Mouse (Mus musculus): Measurements from ENCODE around the gene Trpv6. TPM values are rescaled to one million over a fixed set of nuclear protein-coding genes. Genes with fewer than 3 reads are reported as not detected.

Trpv6 gene
- 0.26 and 0.27 TPM in 2 replicates for polyA plus RNA-seq (2012; rRNA removed)

DNA sequence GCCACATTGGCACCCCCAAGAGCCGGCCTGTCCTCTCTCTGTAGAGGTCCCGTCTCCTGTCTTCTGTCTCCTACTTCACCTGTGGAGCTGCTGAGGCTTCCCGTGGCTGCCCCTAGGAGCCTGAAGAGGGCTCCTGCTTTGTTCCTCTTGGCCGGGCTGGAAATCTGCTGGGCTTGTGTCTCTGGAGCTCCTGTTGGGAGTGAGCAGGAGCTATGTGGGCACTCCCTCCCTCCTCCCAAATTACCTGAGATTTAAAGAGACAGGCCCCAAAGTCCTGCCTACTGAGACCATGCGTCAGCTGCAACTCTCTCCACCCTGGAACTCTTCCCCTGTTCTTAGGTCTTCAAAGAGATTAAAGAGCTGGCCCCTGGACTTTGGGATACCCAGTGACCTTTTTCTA is at the start of gene Trpv6:
Gene Trpv6 (minus strand): TSS at position 228 of the 400 bp plus-strand sequence.
- Histone ChIP-seq H3K4me1 (ENCODE audit: control insufficient read depth, insufficient read depth, low read length) (no peaks in the 10 kb centered on the region), H3K27ac (ENCODE audit: insufficient read depth, low read length) (no peak within 1 kb of the TSS), H3K27me3 (ENCODE audit: control insufficient read depth, insufficient read depth, low read length) (no peaks in the 10 kb centered on the region), H3K4me3 (replicated peaks; ENCODE audit: insufficient read depth, low read depth, low read length) (no peak within 1 kb of the TSS)
- WGBS = 22% methylated on average over 5 of the region's 5 CpGs
- DNase-seq = no peak
- TF ChIP-seq CTCF (IDR thresholded peaks at IDR 0.05; ENCODE audit: borderline replicate concordance, insufficient read depth, low read depth, low read length) (no peak), POLR2A (IDR thresholded peaks at IDR 0.05; ENCODE audit: borderline replicate concordance, insufficient read depth, low read length) (no peak)

- no peak for DNase-seq
- no peak for TF ChIP-seq CTCF (IDR thresholded peaks at IDR 0.05; ENCODE audit: borderline replicate concordance, insufficient read depth, low read depth, low read length)
- TF ChIP-seq POLR2A (IDR thresholded peaks at IDR 0.05; ENCODE audit: borderline replicate concordance, insufficient read depth, low read length) = no peak
- H3K4me1 ChIP-seq (ENCODE audit: control insufficient read depth, insufficient read depth, low read length) = no peaks in the 10 kb centered on the region
- no peak overlapping the region for H3K4me3 ChIP-seq (replicated peaks; ENCODE audit: insufficient read depth, low read depth, low read length)
- H3K27ac ChIP-seq (ENCODE audit: insufficient read depth, low read length) = no peak overlapping the region
- H3K27me3 ChIP-seq (ENCODE audit: control insufficient read depth, insufficient read depth, low read length) = no peaks in the 10 kb centered on the region
- WGBS = 84% methylated on average over 3 of the region's 3 CpGs
Observed at GRCm38 (mm10) chr6:41685596-41685995, 49.4 kb upstream of the Trpv6 start.

- Histone ChIP-seq H3K4me1 (ENCODE audit: control insufficient read depth, insufficient read depth, low read length) (no peaks in the 10 kb centered on the region), H3K27me3 (ENCODE audit: control insufficient read depth, insufficient read depth, low read length) (no peaks in the 10 kb centered on the region), H3K27ac (ENCODE audit: insufficient read depth, low read length) (no peak overlapping the region), H3K4me3 (replicated peaks; ENCODE audit: insufficient read depth, low read depth, low read length) (no peak overlapping the region)
- 87% methylated on average over 5 of the region's 5 CpGs for WGBS
- TF ChIP-seq POLR2A (IDR thresholded peaks at IDR 0.05; ENCODE audit: borderline replicate concordance, insufficient read depth, low read length) (no peak), CTCF (IDR thresholded peaks at IDR 0.05; ENCODE audit: borderline replicate concordance, insufficient read depth, low read depth, low read length) (no peak)
- DNase-seq = no peak
Observed at GRCm38 (mm10) chr6:41684911-41685310, 48.7 kb upstream of the Trpv6 start.

- 85% methylated on average over 2 of the region's 2 CpGs for WGBS
- TF ChIP-seq POLR2A (IDR thresholded peaks at IDR 0.05; ENCODE audit: borderline replicate concordance, insufficient read depth, low read length) (no peak), CTCF (IDR thresholded peaks at IDR 0.05; ENCODE audit: borderline replicate concordance, insufficient read depth, low read depth, low read length) (no peak)
- H3K27me3 ChIP-seq (ENCODE audit: control insufficient read depth, insufficient read depth, low read length) = no peaks in the 10 kb centered on the region
- no peak within 1 kb of the TSS for H3K27ac ChIP-seq (ENCODE audit: insufficient read depth, low read length)
- DNase-seq = no peak
- H3K4me3 ChIP-seq (replicated peaks; ENCODE audit: insufficient read depth, low read depth, low read length) = no peak within 1 kb of the TSS
- no peaks in the 10 kb centered on the region for H3K4me1 ChIP-seq (ENCODE audit: control insufficient read depth, insufficient read depth, low read length)
Observed at GRCm38 (mm10) chr6:41684131-41684530, 47.9 kb upstream of the Trpv6 start, which contains the start of gene Llcfc1. TSS of gene Llcfc1 (plus strand) at chr6:41684431.

GRCm38 (mm10) chr6:41681656-41682055 is 45.5 kb upstream of the Trpv6 start:
- Histone ChIP-seq H3K27me3 (ENCODE audit: control insufficient read depth, insufficient read depth, low read length) (no peaks in the 10 kb centered on the region), H3K4me1 (ENCODE audit: control insufficient read depth, insufficient read depth, low read length) (no peaks in the 10 kb centered on the region), H3K27ac (ENCODE audit: insufficient read depth, low read length) (no peak overlapping the region), H3K4me3 (replicated peaks; ENCODE audit: insufficient read depth, low read depth, low read length) (no peak overlapping the region)
- TF ChIP-seq POLR2A (IDR thresholded peaks at IDR 0.05; ENCODE audit: borderline replicate concordance, insufficient read depth, low read length) (no peak), CTCF (IDR thresholded peaks at IDR 0.05; ENCODE audit: borderline replicate concordance, insufficient read depth, low read depth, low read length) (no peak)
- 90% methylated on average over 5 of the region's 5 CpGs for WGBS
- no peak for DNase-seq

GRCm38 (mm10) chr6:41680669-41681068 is 44.5 kb upstream of the Trpv6 start, which contains the start of gene Trpv5:
TSS of gene Trpv5 (minus strand) at chr6:41680769.
- WGBS = 79% methylated on average over 1 of the region's 1 CpGs
- no peak within 1 kb of the TSS for H3K4me3 ChIP-seq (replicated peaks; ENCODE audit: insufficient read depth, low read depth, low read length)
- no peaks in the 10 kb centered on the region for H3K27me3 ChIP-seq (ENCODE audit: control insufficient read depth, insufficient read depth, low read length)
- no peak for TF ChIP-seq CTCF (IDR thresholded peaks at IDR 0.05; ENCODE audit: borderline replicate concordance, insufficient read depth, low read depth, low read length)
- TF ChIP-seq POLR2A (IDR thresholded peaks at IDR 0.05; ENCODE audit: borderline replicate concordance, insufficient read depth, low read length) = no peak
- no peak for DNase-seq
- H3K4me1 ChIP-seq (ENCODE audit: control insufficient read depth, insufficient read depth, low read length) = no peaks in the 10 kb centered on the region
- no peak within 1 kb of the TSS for H3K27ac ChIP-seq (ENCODE audit: insufficient read depth, low read length)

DNA sequence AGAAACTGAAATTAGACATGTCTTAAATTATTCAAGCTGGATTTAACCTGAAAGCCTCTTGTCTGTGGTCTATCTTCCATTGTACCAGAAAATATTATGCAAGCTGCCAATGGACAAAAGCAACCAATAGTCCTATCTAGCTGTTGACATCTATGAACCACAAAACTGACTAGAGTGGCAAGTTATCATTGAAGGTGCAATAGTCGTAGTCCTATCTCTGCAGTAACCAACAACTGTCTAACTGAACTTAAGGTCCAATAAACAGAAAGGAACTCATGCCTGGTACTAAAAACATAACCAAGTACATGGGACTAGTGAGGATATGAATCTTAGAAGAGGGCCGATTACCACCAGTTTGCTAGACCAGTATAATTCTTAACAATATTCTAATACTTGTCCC is 40.3 kb upstream of the Trpv6 start:
- Histone ChIP-seq H3K27ac (ENCODE audit: insufficient read depth, low read length) (no peak overlapping the region), H3K4me1 (ENCODE audit: control insufficient read depth, insufficient read depth, low read length) (no peaks in the 10 kb centered on the region), H3K27me3 (ENCODE audit: control insufficient read depth, insufficient read depth, low read length) (no peaks in the 10 kb centered on the region), H3K4me3 (replicated peaks; ENCODE audit: insufficient read depth, low read depth, low read length) (no peak overlapping the region)
- TF ChIP-seq POLR2A (IDR thresholded peaks at IDR 0.05; ENCODE audit: borderline replicate concordance, insufficient read depth, low read length) (no peak), CTCF (IDR thresholded peaks at IDR 0.05; ENCODE audit: borderline replicate concordance, insufficient read depth, low read depth, low read length) (no peak)
- 90% methylated on average over 2 of the region's 2 CpGs for WGBS
- no peak for DNase-seq

DNA sequence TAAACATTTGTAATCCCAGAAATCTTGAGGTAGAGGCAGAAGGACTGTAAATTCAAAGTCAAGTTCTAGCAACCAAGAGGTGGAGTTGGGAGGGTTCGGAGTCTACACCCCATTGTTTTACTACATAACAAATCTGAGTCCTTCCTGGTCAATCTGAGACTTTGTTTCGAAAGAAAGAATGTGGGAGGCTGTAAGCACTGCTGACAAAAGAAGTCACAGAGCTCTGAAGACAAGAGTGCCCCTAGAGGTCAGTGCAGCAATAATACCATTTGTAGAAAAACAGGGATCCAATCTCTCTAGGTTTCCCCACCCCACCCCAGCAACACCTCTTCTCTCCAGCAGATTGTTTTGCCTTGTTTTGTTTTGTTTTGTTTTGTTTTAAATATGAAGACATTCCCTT is 26.1 kb upstream of the Trpv6 start:
- TF ChIP-seq CTCF (IDR thresholded peaks at IDR 0.05; ENCODE audit: borderline replicate concordance, insufficient read depth, low read depth, low read length) = no peak
- no peak for TF ChIP-seq POLR2A (IDR thresholded peaks at IDR 0.05; ENCODE audit: borderline replicate concordance, insufficient read depth, low read length)
- WGBS = 39% methylated on average over 2 of the region's 2 CpGs
- Histone ChIP-seq H3K4me3 (replicated peaks; ENCODE audit: insufficient read depth, low read depth, low read length) (no peak overlapping the region), H3K27ac (ENCODE audit: insufficient read depth, low read length) (no peak overlapping the region), H3K4me1 (ENCODE audit: control insufficient read depth, insufficient read depth, low read length) (no peaks in the 10 kb centered on the region), H3K27me3 (ENCODE audit: control insufficient read depth, insufficient read depth, low read length) (no peaks in the 10 kb centered on the region)
- peak in 1 of 2 experiments; percentile 3 for DNase-seq
